In the genomic region with DNA sequence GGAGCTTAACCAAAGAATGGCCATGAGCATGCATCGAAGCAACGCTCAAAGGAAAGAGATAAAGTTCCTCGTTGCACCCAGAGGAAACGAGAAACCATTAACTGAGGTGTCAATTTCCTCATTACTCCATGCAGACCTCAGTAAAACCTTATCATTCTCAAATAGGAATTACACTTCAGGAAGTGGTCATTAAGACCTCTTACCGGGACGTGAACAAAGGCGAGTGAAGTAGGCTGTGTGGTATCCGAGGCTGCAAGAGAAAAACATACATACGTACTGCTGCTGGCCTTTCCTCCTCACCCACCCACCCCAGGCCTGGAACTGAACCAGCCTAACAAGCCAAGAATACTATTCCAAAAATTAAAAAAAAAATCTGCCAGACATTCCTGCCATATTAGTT, we compare ENCODE assay signal across 16 mouse cellular contexts.
"Had no signal": no experiment of that assay in that cellular context is flagged by ENCODE, and none has a peak within 500 bp of the region (broad histone marks: within the 10 kb centered on the region; RNA-seq: fewer than 3 reads in every experiment).

No protein-coding gene starts in this region.

- H3K4me2 ChIP-seq: kidney, embryonic 15.5 days; limb, embryonic 12.5 days; limb, embryonic 15.5 days; liver, embryonic 11.5 days; lung, embryonic 14.5 days; midbrain, embryonic 11.5 days had no signal

- H3K9me3 ChIP-seq: kidney, embryonic 15.5 days; limb, embryonic 12.5 days; limb, embryonic 15.5 days had no signal

- H3K36me3 ChIP-seq: kidney, embryonic 15.5 days; limb, embryonic 12.5 days; limb, embryonic 15.5 days had no signal

- H3K27me3 ChIP-seq: kidney, embryonic 15.5 days; limb, embryonic 12.5 days; limb, embryonic 15.5 days had no signal

- DNase-seq: kidney, adult 8-10 months; kidney, postnatal 36 days; left cerebral cortex, postnatal 4 days; liver, postnatal 0 days; lung, embryonic 14.5 days; lung, postnatal 10 days; lung, postnatal 4 days; midbrain, embryonic 14.5 days; thymus, postnatal 25 days had no signal

- H3K27ac ChIP-seq: kidney, embryonic 15.5 days; limb, embryonic 12.5 days; limb, embryonic 15.5 days; liver, embryonic 14.5 days had no signal

- H3K4me1 ChIP-seq: kidney, embryonic 15.5 days; limb, embryonic 12.5 days had no signal

- H3K4me3 ChIP-seq: kidney, embryonic 15.5 days; limb, embryonic 12.5 days; limb, embryonic 15.5 days had no signal

- ATAC-seq: intestine, postnatal 0 days; liver, postnatal 0 days had no signal

- H3K9ac ChIP-seq: kidney, embryonic 15.5 days; limb, embryonic 12.5 days; limb, embryonic 15.5 days; liver, embryonic 14.5 days; liver, postnatal 0 days; lung, embryonic 14.5 days had no signal
